13 mouse cellular contexts compared by ENCODE assay signal in the genomic region with DNA sequence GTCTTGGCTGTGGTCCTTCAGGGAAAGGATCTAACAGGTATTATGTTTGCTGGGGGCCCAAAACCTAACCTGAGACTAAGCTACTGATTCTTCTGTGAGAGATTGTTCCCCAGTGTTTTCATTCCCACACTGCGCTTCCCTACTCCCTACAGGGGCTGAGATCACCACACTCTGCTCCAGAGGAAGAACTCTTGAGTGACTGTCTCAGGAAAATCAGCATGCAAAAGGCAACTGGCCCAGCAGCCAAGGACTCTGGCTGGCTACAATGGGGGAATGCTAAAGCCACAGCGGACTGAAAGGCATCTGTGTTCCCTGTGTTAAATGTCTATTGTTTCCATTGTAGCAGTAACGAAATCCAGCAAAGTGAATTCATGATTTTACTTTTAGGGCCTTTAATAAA. TPM values are rescaled to one million over a fixed set of nuclear protein-coding genes. Genes with fewer than 3 reads are reported as not detected.
DNase-seq lines count a peak whose midpoint lies in the region; ATAC-seq and TF ChIP-seq lines count a peak whose summit lies in the region.
"Had no signal": no experiment of that assay in that cellular context is flagged by ENCODE, and none has a peak within 500 bp of the region (broad histone marks: within the 10 kb centered on the region; RNA-seq: fewer than 3 reads in every experiment).

No protein-coding gene starts in this region.

- H3K27me3 ChIP-seq in neural tube, embryonic 11.5 days (ENCODE audit: control insufficient read depth, insufficient read depth, low read length): no peaks in the 10 kb centered on the region
- no peaks in the 10 kb centered on the region for H3K27me3 ChIP-seq in embryonic facial prominence, embryonic 13.5 days
- H3K27me3 ChIP-seq in hindbrain, embryonic 14.5 days (ENCODE audit: control insufficient read depth, insufficient read depth, low read length): no peaks in the 10 kb centered on the region
- H3K27me3 ChIP-seq in neural tube, embryonic 15.5 days (replicated peaks): no peaks in the 10 kb centered on the region
- no peaks in the 10 kb centered on the region for H3K27me3 ChIP-seq in thymus, adult 2 months (ENCODE audit: control insufficient read depth, insufficient read depth, low read length)
- H3K27me3 ChIP-seq: heart, embryonic 13.5 days had no signal

- 27% methylated on average over 3 of the region's 3 CpGs for WGBS in neural tube, embryonic 11.5 days
- WGBS in embryonic facial prominence, embryonic 13.5 days: 32% methylated on average over 3 of the region's 3 CpGs
- 23% methylated on average over 3 of the region's 3 CpGs for WGBS in hindbrain, embryonic 14.5 days
- 24% methylated on average over 3 of the region's 3 CpGs for WGBS in neural tube, embryonic 15.5 days
- 98% methylated on average over 3 of the region's 3 CpGs for WGBS in thymus, adult 2 months

- H3K9me3 ChIP-seq in neural tube, embryonic 11.5 days (ENCODE audit: control insufficient read depth, low read length): no peaks in the 10 kb centered on the region
- no peaks in the 10 kb centered on the region for H3K9me3 ChIP-seq in embryonic facial prominence, embryonic 13.5 days
- no peaks in the 10 kb centered on the region for H3K9me3 ChIP-seq in hindbrain, embryonic 14.5 days (ENCODE audit: control insufficient read depth, low read length)
- H3K9me3 ChIP-seq in neural tube, embryonic 15.5 days (replicated peaks): no peaks in the 10 kb centered on the region
- H3K9me3 ChIP-seq: heart, embryonic 13.5 days had no signal

- no peak overlapping the region for H3K4me2 ChIP-seq in neural tube, embryonic 11.5 days (ENCODE audit: low read depth)
- H3K4me2 ChIP-seq in embryonic facial prominence, embryonic 13.5 days: no peak overlapping the region
- no peak overlapping the region for H3K4me2 ChIP-seq in hindbrain, embryonic 14.5 days (replicated peaks)
- no peak overlapping the region for H3K4me2 ChIP-seq in neural tube, embryonic 15.5 days
- H3K4me2 ChIP-seq: heart, embryonic 13.5 days; lung, embryonic 14.5 days had no signal

- DNase-seq in neural tube, embryonic 11.5 days (ENCODE audit: low spot score): peak; percentile 32
- DNase-seq in neural tube, embryonic 10.5 days (ENCODE audit: extremely low spot score, low spot score): no peak
- DNase-seq in hindbrain, embryonic 14.5 days (ENCODE audit: low spot score): no peak
- no peak for DNase-seq in thymus, adult 2 months
- no peak for DNase-seq in kidney, adult 9 months
- DNase-seq: adrenal gland, postnatal 25 days; kidney, adult 18-20 months; lung, embryonic 14.5 days; thymus, postnatal 4 days had no signal

- ATAC-seq in neural tube, embryonic 11.5 days (ENCODE audit: insufficient read depth, low FRiP score, low TSS enrichment): peak; percentile 28; the same call in 1 of the 2 replicates
- no peak for ATAC-seq in embryonic facial prominence, embryonic 13.5 days (ENCODE audit: insufficient number of reproducible peaks, insufficient read depth, low FRiP score, low TSS enrichment, low read depth)
- no peak for ATAC-seq in hindbrain, embryonic 14.5 days (ENCODE audit: low FRiP score)
- no peak for ATAC-seq in neural tube, embryonic 15.5 days (ENCODE audit: low FRiP score)
- no peak for ATAC-seq in megakaryocyte-erythroid progenitor cell, adult 5-6 weeks (replicated peaks; ENCODE audit: low FRiP score, low TSS enrichment, poor library complexity, severe bottlenecking)

- no peak overlapping the region for H3K4me3 ChIP-seq in neural tube, embryonic 11.5 days (ENCODE audit: low read depth, low read length)
- H3K4me3 ChIP-seq in embryonic facial prominence, embryonic 13.5 days: no peak overlapping the region
- no peak overlapping the region for H3K4me3 ChIP-seq in hindbrain, embryonic 14.5 days (replicated peaks; ENCODE audit: low read length)
- no peak overlapping the region for H3K4me3 ChIP-seq in neural tube, embryonic 15.5 days (replicated peaks)
- no peak overlapping the region for H3K4me3 ChIP-seq in thymus, adult 2 months (ENCODE audit: control insufficient read depth, insufficient read depth, low read length)
- H3K4me3 ChIP-seq: heart, embryonic 13.5 days had no signal

- peaks cover 25% of the 10 kb centered on the region for H3K4me1 ChIP-seq in neural tube, embryonic 11.5 days (ENCODE audit: control insufficient read depth, insufficient read depth, low read length)
- H3K4me1 ChIP-seq in embryonic facial prominence, embryonic 13.5 days: peaks cover 21% of the 10 kb centered on the region
- H3K4me1 ChIP-seq in hindbrain, embryonic 14.5 days (replicated peaks; ENCODE audit: control insufficient read depth, insufficient read depth, low read length): peaks cover 25% of the 10 kb centered on the region
- peaks cover 29% of the 10 kb centered on the region for H3K4me1 ChIP-seq in neural tube, embryonic 15.5 days
- no peaks in the 10 kb centered on the region for H3K4me1 ChIP-seq in thymus, adult 2 months (replicated peaks; ENCODE audit: control insufficient read depth, insufficient read depth, low read length)

- H3K9ac ChIP-seq in neural tube, embryonic 11.5 days (ENCODE audit: low read length): no peak overlapping the region
- H3K9ac ChIP-seq in embryonic facial prominence, embryonic 13.5 days: peak overlapping the region; percentile 2; the same call in 1 of the 2 replicates
- no peak overlapping the region for H3K9ac ChIP-seq in hindbrain, embryonic 14.5 days
- H3K9ac ChIP-seq in neural tube, embryonic 15.5 days (replicated peaks): no peak overlapping the region
- H3K9ac ChIP-seq: heart, embryonic 13.5 days; lung, embryonic 14.5 days had no signal

- H3K36me3 ChIP-seq in neural tube, embryonic 11.5 days (ENCODE audit: control insufficient read depth, insufficient read depth, low read length): no peaks in the 10 kb centered on the region
- H3K36me3 ChIP-seq in embryonic facial prominence, embryonic 13.5 days: peaks cover 13% of the 10 kb centered on the region; the same call in 1 of the 2 replicates
- no peaks in the 10 kb centered on the region; the same call in 1 of the 2 replicates for H3K36me3 ChIP-seq in hindbrain, embryonic 14.5 days (replicated peaks; ENCODE audit: control insufficient read depth, insufficient read depth)
- no peaks in the 10 kb centered on the region for H3K36me3 ChIP-seq in neural tube, embryonic 15.5 days
- no peaks in the 10 kb centered on the region; the same call in 1 of the 2 replicates for H3K36me3 ChIP-seq in thymus, adult 2 months (ENCODE audit: control insufficient read depth, insufficient read depth, low read length)

- no peak for TF ChIP-seq CTCF in thymus, adult 2 months (IDR thresholded peaks at IDR 0.05; ENCODE audit: borderline replicate concordance, control insufficient read depth, extremely low read depth, insufficient read depth, low read length, poor library complexity)

- no peak for TF ChIP-seq POLR2A in thymus, adult 2 months (IDR thresholded peaks at IDR 0.05; ENCODE audit: control insufficient read depth, extremely low read depth, insufficient read depth, low read length, poor library complexity)

- H3K27ac ChIP-seq in neural tube, embryonic 11.5 days (ENCODE audit: low read depth, low read length): peak overlapping the region; percentile 39; the same call in 1 of the 2 replicates
- H3K27ac ChIP-seq in embryonic facial prominence, embryonic 13.5 days: peak overlapping the region; percentile 57; the same call in 1 of the 2 replicates
- peak overlapping the region; percentile 54 for H3K27ac ChIP-seq in hindbrain, embryonic 14.5 days
- H3K27ac ChIP-seq in neural tube, embryonic 15.5 days (replicated peaks): peak overlapping the region; percentile 48
- H3K27ac ChIP-seq in thymus, adult 2 months (ENCODE audit: control insufficient read depth, insufficient read depth, low read length): no peak overlapping the region
- H3K27ac ChIP-seq: heart, embryonic 13.5 days had no signal

RNA-seq across cellular contexts. Expression of gene Rev3l, which starts 57.2 kb away (rescaled TPM):
- 24.4 and 27.4 TPM in 2 replicates for polyA plus RNA-seq in neural tube, embryonic 11.5 days (2014; fragmentation: Nextera tagmentation; extraction: Ambion mirVana)
- 21.5 and 23.5 TPM in 2 replicates for polyA plus RNA-seq in embryonic facial prominence, embryonic 13.5 days (2015; fragmentation: Nextera tagmentation; extraction: Ambion mirVana)
- 60.9 and 62.1 TPM in 2 replicates for polyA plus RNA-seq in hindbrain, embryonic 14.5 days (2014; fragmentation: Nextera tagmentation; extraction: Ambion mirVana)
- polyA plus RNA-seq in neural tube, embryonic 15.5 days (2015; fragmentation: Nextera tagmentation; extraction: Ambion mirVana): 33.7 and 38.1 TPM in 2 replicates
- polyA plus RNA-seq in thymus, adult 2 months (2012; rRNA removed): 29.5 and 31.8 TPM in 2 replicates
- total RNA-seq in megakaryocyte-erythroid progenitor cell, adult 5-6 weeks (2014; fragmentation: Nextera tagmentation): 34.7 and 37.4 TPM in 2 replicates
- 21.9 and 25.6 TPM in 2 replicates for total RNA-seq in megakaryocyte-erythroid progenitor cell, adult 5-6 weeks (2017)
